Mouse (Mus musculus) embryo, embryonic 10.5 days (tissue): ENCODE measurements around the gene Mov10l1.

ENCODE experiments used
- DNase-seq: peaks from one replicate; pipeline ENCODE4 v3.0.0-alpha.2; 2015; ENCODE audit warnings: low spot score

The Mov10l1 gene

GRCm38 (mm10) chr15:89016722-89017121 lies 34.0 kb downstream of the Mov10l1 start:
- DNase-seq = no peak

DNA sequence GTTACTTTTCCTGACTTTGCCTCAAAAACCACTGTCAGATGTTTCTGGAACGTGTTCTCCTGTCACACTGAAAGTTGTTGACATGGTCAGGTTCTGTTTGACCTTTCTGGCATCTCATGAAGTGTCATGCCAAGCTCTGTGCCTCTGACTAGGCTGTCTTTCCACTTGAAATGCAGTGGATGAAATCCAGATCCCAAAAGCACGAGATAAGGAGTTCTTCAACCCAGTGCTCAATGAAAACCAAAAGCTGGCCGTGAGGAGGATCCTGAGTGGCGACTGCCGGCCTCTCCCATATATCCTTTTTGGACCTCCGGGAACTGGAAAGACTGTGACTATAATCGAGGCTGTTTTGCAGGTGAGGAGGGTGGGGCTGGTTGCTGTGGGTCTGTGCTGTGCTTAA lies 37.4 kb downstream of the Mov10l1 start:
- no peak for DNase-seq

DNA sequence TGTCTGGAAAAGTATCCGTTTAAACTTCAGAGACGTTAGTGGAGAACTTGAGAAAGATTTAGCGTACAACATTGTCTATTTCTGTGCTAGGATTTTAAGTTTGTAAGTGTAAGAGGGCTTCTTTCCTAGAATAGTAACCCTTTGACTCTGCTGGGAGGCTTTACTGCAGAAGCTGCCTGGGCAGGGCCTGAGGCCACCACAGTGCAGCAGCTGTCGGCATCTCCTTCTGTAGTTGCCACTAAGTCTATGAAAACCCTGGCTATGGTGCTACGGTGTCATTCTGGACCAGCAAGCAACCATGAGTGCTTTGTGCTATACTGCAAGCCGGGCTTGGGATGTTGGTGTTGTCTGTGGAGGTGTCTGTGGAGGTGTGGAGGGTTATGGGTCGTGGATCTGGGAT lies 37.8 kb downstream of the Mov10l1 start:
- no peak for DNase-seq

DNA sequence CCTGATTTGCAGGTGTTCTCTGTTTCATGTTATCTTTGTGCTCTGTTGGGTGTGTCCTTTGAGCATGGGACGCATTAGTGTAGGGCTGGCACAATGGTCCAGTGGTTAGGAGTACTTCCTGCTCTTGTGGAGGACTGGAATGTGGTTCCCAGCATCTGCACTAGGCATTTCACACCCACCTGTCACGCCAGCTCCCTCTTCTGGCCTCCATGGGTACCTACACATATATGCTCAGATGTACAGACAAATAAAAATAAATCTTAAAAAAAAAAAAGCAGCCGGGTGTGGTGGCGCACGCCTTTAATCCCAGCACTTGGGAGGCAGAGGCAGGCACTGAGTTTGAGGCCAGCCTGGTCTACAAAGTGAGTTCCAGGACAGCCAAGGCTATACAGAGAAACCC lies 61.7 kb downstream of the Mov10l1 start:
- no peak for DNase-seq

- no peak for DNase-seq
Measured at GRCm38 (mm10) chr15:89046356-89046755, 63.6 kb downstream of the Mov10l1 start.

GRCm38 (mm10) chr15:89054666-89055065 lies 72.0 kb downstream of the Mov10l1 start:
- DNase-seq = no peak

- no peak for DNase-seq
Measured at GRCm38 (mm10) chr15:89058736-89059135, 76.0 kb downstream of the Mov10l1 start.

- DNase-seq = peak; percentile 60
Measured at GRCm38 (mm10) chr15:89059161-89059931, 76.6 kb downstream of the Mov10l1 start, which contains the start of gene Panx2. Panx2 (plus strand) TSS chr15:89059734.

GRCm38 (mm10) chr15:89060032-89060681 lies 77.4 kb downstream of the Mov10l1 start:
- DNase-seq = peak; percentile 60

DNA sequence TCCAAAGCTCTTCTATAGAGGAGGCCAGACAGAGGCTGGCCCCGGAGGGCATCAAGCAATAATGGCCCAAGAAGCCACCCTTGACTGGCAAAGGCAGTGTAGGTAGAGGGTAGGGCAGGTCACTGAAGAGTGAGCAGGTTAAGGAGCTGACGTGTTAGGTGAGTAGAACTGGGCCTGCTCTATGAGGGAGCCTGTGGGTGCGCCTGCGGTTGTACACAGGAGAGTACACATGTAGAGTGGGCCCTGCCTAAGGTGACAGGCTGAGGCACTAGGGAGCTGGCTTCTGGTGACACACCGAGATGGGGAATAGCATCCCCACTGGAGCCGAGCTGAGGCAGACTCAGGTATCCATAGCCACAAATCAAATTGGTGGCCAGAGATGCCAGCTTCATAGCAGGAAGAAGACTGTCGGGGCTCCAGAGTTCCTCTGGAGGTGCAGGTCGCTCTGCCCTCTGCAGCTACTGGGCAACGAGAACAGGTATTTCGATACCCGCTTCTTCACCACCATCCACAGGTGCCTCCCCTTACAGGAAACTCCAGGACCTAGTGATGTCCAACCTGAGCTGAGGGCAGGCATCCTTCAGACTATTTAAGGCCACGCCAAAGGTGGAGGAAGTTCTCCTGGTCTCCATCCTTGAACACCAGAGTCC lies 78.2 kb downstream of the Mov10l1 start:
- no peak for DNase-seq

- DNase-seq = no peak
Measured at GRCm38 (mm10) chr15:89061761-89062517, 79.2 kb downstream of the Mov10l1 start.

- no peak for DNase-seq
Measured at GRCm38 (mm10) chr15:89062518-89062910, 79.8 kb downstream of the Mov10l1 start.

DNA sequence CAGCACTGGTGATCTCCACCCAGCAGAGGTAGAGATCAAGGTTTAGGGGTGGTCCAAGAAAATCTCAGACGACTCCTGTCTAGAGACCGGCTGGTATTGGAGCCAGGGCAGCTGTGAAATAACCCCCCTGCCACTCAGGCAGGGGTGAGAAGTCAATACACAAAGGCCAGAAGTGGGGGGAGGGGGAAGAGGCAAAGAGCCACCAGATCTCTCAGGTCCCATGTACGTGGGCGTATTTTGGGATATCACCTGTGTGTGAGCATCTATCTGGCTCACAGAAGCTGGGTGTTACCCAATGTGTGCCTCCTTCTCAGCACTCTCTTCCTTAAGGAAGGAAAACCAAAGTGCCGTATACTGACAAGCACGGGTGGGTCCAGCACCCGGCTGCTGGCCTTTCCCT lies 80.3 kb downstream of the Mov10l1 start:
- no peak for DNase-seq

GRCm38 (mm10) chr15:89063536-89063935 lies 80.8 kb downstream of the Mov10l1 start:
- DNase-seq = no peak

- no peak for DNase-seq
Measured at GRCm38 (mm10) chr15:89064891-89065290, 82.2 kb downstream of the Mov10l1 start.

GRCm38 (mm10) chr15:89067609-89068008 lies 84.9 kb downstream of the Mov10l1 start:
- DNase-seq = no peak

DNA sequence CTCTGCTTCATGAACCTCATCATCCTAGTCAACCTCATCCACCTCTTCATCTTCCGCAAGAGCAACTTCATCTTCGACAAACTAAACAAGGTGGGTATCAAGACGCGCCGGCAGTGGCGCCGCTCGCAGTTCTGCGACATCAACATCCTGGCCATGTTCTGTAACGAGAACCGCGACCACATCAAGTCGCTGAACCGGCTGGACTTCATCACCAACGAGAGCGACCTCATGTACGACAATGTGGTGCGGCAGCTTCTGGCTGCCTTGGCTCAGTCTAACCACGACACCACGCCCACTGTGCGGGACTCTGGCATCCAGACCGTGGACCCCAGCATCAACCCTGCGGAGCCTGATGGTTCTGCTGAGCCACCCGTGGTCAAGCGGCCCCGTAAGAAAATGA lies 85.5 kb downstream of the Mov10l1 start:
- DNase-seq = no peak

- no peak for DNase-seq
Measured at GRCm38 (mm10) chr15:89069336-89069840, 86.7 kb downstream of the Mov10l1 start.

DNA sequence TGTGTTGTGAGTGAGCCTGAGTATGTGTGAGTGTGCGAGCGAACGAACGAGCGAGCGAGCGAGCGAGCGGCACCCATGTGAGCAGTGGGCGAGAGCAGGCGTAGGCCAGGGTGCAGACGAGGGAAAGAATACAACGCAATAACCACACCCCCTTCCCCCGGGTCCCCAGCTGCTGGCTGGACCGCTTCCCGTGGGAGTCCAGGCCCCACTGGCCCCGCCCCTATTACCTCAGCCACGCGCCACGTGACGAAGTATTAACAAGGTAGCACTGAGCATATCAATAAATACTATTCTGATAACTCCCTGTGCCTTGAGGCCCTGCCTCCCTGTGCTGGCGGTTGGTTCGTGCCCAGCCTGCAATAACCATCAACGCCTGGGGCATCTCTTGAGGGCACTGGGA lies 87.9 kb downstream of the Mov10l1 start:
- no peak for DNase-seq

- no peak for DNase-seq
Measured at GRCm38 (mm10) chr15:89073993-89074603, 91.4 kb downstream of the Mov10l1 start.

- DNase-seq = peak; percentile 28
Measured at GRCm38 (mm10) chr15:89074613-89075477, 92.1 kb downstream of the Mov10l1 start, which contains the start of gene Trabd. Trabd (plus strand) TSS chr15:89075124.
